Mouse (Mus musculus) brain, embryonic 14.5 days (tissue): ENCODE data around the gene Gpsm3.

Experiments used
- CTCF ChIP-seq: fragments of 200-500 bp; IDR thresholded peaks from 2 replicates; pipeline ENCODE4 v1.5.1; 2012; ENCODE audit warnings: inconsistent platforms, mild to moderate bottlenecking, moderate library complexity, borderline replicate concordance; ENCODE audit not compliant: insufficient read depth, insufficient read length; ENCODE audit errors: extremely low read depth
- POLR2A ChIP-seq: fragments of 200-500 bp; IDR thresholded peaks from 2 replicates; pipeline ENCODE4 v1.6.1; 2012; ENCODE audit warnings: mild to moderate bottlenecking, inconsistent platforms, borderline replicate concordance; ENCODE audit not compliant: poor library complexity, insufficient read depth, insufficient read length, severe bottlenecking; ENCODE audit errors: extremely low read depth

- TF ChIP-seq CTCF (no peak), POLR2A (no peak)
Observed at GRCm38 (mm10) chr17:34615871-34616270, 26.3 kb downstream of the Gpsm3 start, which contains the start of gene Egfl8.
